Mouse (Mus musculus) kidney, adult 18-20 months (tissue): Measurements from ENCODE around the gene Ilf3.

Experiments
- DNase-seq: peaks from one replicate; pipeline ENCODE4 v3.0.0; 2021

Ilf3 gene

DNA sequence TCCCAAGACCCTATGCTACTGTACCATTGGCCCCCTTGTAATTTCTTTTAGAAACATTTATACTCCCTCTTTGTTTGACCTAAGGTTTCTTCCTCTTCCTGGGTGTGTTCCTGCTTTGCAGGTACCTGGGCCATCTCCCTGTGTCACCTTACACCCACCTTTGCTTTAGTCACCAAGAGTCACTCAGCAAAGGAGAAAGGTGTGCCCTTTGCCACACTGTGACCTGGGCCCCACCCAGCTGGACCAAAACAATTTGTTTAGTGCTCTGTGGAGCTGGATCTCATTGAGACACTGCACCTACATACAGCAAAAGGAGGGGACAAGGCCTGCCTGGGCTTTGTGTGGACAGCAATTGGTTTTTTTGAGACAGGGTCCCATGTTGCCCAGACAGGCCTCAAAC is 72.7 kb downstream of the Ilf3 start:
- DNase-seq: no peak

DNA sequence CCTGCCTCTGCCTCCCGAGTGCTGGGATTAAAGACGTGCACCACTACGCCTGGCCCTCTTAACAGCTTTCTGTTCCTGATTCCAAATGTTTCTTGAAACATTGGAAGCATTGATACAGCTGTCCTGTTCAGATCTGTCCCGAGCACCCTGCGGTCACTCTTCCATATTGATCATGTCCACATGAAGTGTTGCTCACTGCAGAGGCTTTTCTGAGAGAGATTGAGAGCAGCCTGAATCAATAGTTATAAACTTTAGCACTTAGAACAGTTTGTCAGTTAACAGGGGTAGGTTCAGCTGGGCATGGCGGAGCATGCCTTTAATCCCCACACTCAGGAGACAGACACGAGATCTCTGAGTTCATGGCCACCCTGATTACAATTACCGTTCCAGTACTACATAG is 76.2 kb downstream of the Ilf3 start:
- DNase-seq: no peak

DNA sequence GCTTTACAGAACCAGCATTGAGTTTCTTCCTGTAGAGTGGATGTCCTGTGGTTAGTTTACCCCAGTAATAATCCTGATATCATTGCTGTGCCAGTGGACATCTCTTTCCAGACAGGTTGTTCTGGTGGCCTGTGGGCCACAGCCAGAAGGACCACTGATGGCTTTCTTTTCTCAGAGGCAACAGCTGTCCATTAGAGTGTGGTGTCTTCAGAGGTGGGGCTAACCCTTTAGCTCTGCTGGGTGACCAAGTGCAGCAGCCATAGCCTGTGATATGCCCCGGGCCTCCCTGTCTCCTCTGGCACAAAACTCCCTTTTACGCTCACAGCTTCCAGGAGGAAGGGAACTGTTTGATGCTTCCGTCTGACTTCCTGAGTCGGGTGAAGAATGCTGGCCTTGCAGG is 76.9 kb downstream of the Ilf3 start:
- no peak for DNase-seq

DNA sequence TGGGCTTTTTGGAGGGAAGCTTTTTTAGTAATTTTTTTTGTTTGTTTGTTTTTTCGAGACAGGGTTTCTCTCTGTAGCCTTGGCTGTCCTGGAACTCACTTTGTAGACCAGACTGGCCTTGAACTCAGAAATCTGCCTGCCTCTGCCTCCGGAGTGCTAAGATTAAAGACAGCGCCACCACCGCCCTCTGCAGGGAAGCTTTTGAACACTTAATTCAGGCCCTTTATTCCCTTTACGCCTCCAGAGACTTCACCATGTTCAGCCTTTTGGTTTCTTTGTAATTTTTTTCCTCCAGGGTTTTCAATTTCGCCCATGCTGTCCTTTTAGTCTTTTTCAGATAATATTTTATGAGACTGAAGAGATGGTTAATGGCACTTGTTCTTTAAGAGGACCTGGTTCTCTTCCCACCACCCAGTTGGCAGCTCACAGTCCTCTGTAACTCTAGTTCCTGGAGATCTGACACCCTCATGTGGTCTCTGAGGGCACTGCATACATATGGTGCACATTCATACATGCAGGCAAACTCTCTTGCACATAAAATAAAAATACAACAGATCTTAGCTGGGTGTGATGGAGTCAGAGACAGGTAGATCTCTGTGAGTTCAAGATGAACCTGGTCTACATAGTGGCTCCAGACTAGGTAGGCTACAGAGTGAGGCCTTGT is 77.5 kb downstream of the Ilf3 start:
- no peak for DNase-seq

DNA sequence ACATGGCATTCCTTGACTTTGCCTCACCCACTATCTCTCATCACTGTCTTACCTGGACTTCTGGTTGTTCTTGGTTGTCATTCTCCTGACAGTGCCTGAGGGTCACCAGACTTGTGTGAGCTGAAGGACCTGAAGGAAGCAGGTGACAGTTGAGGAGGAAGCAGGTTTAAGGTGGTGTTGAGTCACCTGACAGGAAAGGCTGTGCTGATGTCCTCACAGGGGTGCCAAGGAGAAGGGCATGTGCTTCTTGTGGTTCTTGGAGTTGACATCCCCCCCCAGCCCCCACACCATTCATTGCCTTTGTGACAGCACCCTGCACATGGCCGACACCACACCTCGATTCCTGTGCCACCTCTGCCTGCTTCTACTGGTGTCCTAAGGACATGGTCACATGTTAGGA is 80.1 kb downstream of the Ilf3 start:
- DNase-seq: no peak

DNA sequence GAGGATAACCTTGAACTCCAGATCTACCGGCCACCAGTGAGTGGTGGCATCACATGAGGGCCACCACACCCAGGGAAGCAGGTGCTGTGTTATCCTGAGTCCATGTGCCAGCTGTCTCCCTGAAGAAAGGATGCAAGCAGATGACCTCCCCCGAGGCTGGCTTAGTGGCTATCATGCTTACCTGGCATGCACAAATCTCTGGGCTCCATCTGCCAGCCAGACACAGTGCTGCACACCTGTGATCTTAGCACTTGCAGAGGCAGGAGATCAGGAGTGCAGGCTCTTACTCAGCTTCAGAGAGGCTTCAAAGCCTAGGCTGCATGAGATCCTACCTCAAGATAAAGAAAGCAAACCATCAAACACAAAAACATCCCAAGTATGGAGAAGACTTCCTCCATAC is 82.0 kb downstream of the Ilf3 start:
- DNase-seq: no peak

DNA sequence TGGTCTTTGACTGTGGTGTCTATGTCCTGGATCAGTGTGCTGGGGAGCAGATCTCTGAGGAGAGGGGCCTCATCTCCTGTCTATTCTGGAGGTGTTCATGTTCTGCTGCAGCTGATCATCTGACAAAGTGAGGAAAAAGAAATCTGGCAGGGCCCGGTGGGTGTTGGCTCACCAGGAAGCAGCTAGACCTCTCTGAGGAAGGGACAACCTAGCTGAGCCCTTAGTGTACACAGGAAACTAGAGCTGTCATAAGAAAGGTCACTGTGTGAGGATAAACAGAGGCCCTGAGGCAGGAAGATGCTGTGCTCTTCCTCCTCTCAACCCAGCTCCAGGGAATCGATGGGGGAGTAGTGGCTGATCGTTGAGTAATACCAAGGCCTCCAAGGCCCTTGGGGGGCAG is 82.6 kb downstream of the Ilf3 start:
- peak; percentile 34 for DNase-seq

DNA sequence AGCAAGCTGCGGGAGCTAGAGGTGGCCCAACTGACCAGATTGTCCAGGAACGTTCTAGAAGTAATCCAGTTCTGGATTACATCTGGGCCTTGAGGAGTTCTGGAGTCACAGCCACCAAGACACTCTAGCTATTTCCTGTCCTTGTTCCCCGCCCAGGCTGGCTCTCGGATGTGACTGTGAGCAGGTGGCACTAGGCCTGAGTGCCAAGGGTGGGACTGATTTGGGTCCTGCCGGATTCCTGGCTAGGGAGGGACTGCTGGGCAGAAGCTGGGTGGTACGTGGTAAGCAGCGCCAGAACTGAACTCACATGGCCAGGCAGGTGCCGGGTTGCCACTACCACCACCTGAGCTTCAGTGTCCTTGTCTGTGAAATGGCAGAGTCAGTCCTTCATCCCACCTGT is 83.7 kb downstream of the Ilf3 start:
- no peak for DNase-seq

DNA sequence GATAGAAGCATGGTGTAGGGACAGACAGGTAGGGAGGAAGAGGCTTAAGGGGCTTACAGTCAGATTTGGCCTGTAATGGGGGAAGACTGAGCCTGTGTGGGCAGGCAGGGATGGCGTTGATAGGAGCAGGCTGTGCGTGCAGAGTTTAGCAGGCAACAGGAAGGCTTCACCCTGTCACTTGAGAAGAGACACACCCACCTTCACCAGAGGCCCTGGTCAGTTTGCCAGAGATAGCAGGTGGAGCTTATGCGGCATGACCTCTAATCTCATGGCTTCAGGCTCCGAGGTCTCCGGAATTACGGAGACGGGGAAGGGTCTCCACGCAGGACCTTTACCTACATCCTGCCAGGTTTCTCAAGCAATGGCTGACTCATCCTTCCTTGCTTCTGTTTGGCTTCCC is 84.2 kb downstream of the Ilf3 start:
- no peak for DNase-seq

DNA sequence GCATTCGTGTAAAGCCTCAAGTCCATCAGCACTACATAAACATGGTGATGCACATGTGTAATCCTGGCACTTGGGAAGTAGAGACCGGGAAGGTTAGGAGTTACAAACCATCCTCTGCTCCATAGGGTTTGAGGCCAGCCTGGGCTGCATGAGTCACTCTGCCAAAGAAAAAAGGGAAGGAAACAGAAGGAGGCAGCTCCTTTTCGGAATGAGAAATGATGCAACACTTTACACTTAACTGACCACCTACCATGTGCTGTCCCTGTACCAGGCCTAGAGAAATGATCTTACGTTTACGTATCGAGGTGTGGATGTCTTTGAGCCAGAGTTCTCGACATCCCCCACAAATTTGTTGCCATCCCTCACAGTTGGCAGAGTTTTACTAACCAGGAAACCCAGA is 85.3 kb downstream of the Ilf3 start:
- DNase-seq: no peak

DNA sequence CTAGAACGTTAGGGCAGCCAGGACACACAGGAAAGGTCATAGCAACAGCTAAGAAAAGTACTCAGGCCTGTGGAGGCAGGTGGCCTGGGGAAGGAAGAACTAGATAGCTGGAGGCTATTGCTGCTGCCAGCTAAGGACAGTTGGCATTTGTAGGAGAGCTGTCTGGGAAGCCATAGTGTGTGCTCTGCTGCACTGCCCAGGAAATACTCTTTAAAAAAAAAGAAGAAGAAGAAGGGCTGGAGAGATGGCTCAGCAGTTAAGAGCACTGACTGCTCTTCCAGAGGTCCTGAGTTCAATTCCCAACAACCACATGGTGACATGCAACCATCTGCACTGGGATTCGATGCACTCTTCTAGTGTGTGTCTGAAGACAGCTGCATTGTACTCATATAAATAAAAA is 85.8 kb downstream of the Ilf3 start:
- DNase-seq: no peak

DNA sequence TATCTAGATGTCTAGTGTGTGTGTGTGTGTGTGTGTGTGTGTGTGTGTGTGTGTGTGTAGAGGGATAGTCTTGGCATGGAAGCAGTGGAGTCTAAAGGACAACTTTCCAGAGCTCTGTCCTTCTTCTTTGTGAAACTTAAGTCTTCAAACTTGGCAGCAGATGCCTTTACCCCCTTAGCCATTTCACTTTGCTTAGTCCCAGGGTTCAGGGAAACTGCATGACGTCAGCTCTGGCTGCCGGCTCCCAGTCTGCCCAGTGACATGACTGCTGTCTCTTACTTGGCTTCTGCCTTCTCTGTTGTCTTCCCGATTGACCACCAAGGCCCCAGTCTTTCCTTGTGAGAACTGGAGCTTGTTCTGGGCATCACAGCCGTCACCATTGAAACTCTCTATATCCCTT is 86.9 kb downstream of the Ilf3 start:
- no peak for DNase-seq
